Mouse (Mus musculus): ENCODE results near the gene Slc9a9.
A peak's percentile ranks its signal among the peaks of the same experiment; 100 is the strongest.

The Slc9a9 gene

DNA sequence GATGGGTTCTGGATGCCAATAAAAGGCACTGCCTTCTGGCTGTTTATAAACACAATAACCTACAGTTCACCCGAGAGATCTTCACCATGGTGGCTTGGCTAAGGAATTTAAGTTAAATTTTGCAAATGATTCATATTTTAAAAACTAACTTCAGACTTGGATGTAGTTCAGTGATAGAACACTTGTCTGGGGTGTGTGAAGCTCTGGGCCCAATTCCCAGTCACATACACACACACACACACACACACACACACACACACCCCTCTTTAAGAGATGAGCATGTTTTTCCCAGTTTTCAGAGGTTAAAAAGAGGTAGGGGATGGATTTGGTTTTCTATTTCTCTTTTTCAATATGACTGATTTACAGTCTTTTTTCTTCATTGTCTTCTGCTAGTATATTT is 15.9 kb downstream of the Slc9a9 start:
- DNase-seq (ENCODE audit: low read depth): no peak

DNA sequence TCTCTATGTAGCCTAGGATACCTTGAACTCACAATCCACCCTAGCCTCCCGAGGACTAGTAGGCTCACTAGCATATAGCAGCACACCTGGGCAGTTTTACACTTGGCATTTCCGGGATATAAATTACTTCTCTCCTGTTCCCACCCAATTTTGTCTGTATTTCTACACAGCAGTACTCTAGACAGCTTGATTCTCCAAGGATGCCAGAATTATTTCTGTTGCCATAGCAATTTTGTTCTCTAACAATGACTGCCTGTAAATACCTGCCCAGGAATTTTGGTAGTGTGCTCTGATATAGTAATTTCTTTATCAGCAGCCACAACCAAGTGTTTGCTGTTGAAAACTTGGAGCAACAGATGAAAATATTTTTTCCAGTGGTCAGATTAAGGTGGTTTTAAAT is 16.7 kb downstream of the Slc9a9 start:
- no peak for DNase-seq (ENCODE audit: low read depth)

DNA sequence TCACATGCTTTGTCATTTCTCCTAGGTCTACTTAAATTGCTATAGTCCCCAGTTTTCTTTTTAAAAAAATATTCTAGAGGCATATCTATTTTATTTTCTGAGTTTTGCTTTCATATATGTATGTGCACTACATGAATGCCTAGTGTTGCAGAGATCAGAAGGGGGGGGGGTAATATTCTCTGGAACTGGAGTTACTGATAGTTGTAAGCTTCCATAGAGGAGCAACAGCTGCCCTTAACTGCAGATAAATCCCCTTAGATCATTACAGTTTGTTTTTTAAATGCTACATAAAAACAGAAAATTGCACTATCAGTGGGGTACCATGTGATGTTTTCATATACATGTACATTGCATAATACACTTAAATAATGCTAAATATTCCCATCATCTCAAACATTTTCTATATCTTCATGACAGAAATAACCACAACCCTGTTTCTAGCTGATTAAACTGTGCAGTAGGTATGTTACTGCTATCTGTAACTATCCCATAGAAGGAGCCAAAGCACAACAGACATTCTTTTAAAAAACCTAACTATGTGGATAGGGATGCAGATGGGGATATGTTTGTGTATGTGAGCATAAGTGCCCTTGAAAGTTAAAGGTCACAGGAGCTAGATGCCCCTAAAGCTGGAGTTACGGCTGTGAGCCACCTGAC is 17.6 kb downstream of the Slc9a9 start:
- DNase-seq (ENCODE audit: low read depth): no peak

DNA sequence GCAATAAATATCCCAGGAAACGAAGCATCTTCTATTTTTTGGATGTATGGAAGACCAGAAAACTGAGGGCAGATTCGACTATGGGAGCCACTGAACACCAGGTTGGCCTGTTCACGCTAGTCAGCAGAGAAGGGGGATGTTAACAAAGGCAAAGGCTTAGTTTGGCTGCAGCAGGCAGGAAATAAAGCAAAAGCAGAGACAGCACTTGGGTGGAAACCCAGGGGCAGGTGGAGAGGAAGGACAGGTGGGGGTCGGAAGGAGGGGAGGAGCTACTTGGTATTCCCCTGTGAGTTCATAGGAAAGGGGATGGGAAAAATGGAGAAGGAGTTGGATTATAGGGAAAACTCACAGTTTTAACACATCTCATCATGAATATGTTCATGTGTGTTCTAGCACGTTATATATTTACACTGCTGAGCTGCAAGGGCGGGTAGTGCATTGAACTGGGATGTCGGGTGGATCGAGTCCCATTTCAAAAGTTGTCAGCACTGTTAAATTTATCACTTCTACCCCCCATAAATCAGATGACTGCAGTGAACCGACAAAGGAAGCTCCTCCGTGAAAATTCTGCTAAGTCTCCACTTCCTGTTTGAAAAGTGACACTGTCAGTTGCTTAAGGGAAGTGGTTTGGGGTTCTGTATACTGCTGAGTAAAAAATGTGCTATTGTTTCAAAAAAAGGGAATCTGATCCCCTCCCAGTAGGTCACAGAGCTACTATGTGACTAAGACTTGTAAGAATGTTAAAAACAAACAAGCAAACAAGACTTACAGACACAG is 21.8 kb downstream of the Slc9a9 start:
- peak; percentile 79 for DNase-seq (ENCODE audit: low read depth)

DNA sequence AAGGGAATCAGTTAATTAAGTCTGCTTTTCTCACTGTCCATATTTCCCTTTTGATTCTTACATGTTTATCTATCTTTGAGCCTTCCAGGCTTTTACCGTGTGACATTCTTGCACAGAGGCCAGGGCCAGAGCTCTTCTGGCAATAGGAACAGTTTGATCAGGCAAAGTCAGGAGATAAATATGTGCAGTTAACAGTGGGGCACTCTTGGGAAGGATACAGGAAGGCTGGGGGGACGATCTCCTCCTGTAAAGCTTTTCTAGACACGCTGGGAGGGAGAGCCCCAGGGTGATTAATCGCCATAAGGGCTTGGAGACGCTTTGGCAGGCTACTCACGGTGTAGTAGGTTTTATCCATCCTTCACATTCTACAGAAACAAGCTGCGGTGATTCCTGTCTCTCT is 22.4 kb downstream of the Slc9a9 start:
- no peak for DNase-seq (ENCODE audit: low read depth)

DNA sequence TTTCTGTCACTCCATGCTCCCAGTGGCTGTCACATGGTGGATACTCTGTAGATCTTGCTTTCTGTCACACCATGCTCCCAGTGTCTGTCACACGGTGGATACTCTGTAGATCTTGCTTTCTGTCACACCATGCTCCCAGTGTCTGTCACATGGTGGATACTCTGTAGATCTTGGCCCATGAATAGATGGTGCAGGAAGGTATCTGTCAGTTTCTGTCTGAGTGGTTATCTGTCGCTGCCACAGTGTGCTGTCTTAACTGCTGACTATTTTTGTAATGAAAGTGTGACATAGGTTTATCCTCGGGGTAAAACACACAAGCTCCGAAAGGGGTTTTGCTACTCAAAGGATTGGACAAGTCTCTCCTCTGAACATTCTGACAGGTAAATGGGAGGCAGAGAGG is 24.5 kb downstream of the Slc9a9 start:
- no peak for DNase-seq (ENCODE audit: low read depth)

DNA sequence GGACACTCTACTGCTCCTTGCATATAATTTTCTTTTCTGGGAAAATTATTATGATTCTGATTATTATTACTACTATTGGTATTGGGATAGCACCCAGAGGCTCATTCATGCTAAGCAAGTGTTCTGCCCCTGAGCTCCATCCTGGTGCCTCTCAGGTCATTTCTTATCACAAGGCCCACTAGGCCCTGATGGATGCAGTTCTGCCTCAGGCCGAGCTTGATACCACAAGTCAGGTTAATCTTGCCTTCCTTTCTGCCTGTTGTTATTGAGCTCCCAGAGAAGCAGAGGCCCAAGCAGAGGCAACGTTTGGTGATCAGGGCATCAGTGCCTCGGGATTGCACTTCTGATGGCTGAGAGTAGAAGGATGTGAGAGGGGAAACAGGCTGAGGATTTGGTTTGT is 25.3 kb downstream of the Slc9a9 start:
- DNase-seq (ENCODE audit: low read depth): no peak

DNA sequence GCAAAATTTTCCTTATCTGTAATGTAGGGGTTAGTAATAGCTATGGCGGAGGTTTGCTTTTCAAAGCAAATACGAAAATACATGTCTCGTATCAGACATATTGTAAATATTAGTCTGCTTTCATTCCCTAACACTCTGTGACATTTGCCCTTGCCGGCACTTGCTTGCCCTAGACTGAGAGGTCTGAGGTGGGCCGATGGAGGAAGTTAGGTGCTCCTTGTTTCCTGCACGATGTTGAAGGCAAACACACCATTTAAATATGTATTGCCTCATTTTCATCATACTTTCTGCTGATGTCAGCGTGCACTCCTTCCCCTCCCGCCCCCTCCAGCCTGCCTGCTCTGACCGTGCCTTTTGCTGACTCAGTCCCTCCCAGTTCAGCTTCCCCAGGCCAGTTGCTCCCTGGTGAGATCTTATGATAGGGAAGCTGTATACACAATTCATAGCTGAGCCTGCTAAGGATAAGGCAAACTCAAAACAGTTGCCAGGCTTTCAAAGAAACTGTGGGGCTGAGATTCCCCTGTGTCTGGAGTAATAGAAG is 26.9 kb downstream of the Slc9a9 start:
- DNase-seq (ENCODE audit: low read depth): peak; percentile 79

DNA sequence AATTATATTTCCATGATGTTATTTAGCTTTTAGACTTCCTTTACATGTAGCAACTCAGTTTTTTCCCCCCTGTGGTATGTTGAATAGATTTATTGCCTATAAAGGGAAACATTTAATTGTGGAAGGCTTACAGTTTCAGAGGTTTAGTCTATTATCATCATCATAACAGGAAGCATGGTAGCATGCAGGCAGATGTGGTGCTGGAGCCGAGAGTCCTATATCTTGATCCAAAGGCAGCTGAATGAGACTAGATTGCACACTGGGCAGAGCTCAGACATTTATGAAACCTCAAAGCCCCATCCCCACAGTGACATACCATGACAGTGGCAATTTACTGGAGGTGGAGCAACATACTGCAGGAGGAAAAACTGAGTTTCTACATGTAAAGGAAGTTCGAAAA is 28.5 kb downstream of the Slc9a9 start:
- no peak for DNase-seq (ENCODE audit: low read depth)

DNA sequence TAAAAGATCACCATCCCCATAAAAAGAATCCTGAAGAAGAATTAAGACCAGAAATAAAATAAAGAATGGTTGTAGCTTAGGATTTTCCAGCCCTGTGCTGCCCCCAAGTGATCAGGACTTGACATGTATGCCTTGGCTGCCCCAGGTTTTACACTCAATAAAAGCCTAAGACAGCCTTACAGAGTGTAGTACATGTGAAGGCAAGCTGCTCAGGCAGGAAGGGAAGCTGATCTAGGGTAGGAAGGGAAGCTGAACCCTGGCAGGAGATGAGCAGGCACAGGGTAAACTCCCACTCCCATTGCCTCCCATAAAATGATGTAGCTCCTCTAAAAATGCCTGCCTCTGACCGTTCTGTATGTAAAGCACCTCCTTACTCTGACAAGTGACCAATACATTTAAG is 30.8 kb downstream of the Slc9a9 start:
- DNase-seq (ENCODE audit: low read depth): peak; percentile 52

DNA sequence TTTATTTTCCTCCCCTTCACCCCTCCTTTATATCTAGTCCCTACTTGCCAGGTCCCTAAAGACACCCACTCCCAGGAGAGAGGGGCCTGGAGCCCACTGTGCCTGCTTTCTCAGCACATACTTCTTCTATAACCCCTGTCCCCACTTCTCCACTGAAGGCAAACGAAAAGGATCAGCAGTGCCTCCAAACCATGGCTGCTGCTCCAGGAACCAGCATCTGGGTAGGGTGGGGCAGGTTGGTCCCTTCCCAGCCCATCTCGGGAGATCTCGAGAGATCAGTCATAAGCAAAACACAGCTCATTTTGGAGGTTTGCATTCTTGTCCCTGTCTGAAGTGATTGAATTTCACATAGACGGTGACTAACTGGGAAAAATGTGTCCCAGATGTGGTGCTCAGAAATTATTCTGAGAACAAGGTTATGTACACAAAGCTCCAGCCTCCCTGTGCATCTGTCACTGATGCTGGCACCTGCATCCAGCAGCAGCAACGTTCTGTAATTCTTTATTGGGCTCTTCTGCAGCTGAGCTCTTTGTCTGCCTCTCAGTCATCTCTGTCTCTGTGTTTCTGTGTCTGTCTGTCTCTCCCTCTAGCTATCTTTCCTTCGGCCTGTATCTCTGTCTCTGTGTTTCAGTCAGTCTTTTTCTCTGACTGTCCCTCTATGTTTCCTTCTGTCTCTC is 31.6 kb downstream of the Slc9a9 start:
- DNase-seq (ENCODE audit: low read depth): no peak

DNA sequence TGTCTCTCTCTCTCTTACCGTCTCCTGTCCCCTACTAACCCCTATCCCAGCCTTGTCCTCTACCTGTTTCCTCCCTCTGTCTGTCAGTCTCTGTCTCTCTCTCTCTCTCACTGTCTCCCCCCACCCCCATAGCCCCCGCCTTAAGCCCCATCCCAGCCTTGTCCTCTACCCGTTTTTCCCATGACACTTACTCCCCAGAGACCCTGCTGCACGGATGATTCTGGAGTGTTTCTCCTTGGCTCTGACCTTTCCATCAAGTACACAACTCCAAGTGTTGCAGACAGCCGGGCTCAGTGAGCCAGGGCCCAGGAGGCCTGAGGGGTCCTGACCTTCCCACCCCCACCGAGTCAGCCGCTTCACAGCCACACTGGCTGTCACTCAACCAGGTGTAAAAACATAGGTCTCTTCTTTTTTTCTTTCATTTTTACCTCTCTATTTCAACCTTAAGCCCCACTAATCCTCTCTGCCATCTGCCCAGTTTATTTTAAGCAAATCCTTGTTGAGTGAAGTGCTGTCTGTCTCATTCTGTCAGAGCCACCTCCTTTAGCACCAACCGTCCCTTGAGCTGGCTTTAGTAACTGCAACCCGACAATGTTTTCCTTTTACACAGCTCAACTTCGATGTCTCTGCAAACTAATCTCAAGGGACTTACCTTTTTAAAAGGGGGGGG is 32.4 kb downstream of the Slc9a9 start:
- DNase-seq (ENCODE audit: low read depth): no peak

DNA sequence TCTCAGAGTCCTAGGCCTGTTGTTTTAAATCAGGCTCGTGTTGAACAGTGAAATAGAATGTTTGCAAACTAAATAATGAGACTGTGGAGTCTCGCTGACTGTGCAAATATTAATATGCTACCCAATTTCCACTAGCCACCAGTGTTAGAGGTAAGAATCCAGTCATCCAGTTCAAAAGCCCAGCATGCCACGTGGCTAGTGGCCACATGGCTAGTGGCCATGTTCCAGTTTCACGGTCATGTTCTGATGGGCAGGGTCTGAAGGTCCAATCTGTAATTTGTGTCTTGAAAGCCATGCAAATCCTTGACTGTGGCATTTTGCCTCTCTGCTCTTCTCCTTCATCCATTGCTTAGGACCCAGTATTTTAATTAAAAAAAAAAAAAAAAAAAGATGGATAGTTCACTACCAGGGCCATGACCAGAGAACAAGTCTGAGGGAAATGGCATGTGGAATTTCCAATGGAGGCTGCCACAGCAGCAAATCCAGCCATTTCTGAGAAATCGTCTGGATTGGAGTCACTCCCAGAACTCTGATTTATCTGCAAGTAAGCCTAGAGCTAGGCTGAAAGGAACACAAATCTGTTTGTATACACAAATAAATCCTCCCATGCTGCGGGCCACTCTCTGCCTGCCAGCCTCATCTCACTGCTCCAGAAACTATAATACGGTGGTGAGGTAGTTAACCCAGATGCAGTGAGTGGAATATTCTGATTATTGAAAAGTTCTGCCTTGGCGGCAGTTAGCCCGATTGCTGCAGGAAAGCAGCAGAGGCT is 35.5 kb downstream of the Slc9a9 start:
- no peak for DNase-seq (ENCODE audit: low read depth)

DNA sequence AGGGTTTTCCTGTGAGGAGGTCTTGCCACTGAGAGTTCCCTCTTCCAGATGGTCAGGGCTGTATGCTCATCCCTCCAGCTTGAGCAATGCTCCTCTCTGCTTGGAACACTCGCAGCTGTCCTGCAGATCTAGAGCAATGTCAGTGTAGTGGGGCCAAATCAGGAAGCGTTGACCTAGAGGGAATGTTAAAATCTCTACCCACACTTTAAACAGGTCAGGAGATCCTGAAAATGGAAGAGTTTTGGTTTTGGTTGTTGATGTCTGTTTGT is 36.0 kb downstream of the Slc9a9 start:
- DNase-seq (ENCODE audit: low read depth): no peak

DNA sequence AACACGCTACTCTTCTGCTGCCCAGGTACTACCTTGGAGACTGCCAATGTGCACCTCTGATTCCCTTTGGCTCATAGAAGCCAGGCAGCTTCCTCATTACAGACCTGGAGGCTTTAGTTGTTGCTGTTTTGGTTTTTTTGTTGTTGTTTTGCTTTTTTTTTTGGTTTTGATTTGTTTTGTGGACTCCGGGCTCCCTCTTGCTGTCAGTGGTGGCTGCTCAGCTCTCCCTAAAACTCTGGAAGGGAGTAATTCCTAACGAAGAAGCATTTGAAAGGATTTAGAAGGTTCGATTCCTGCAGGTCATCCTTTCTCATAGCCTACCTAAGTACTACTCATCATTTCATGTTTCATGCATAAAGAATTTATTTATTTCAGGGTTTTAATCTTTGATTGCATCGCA is 42.4 kb downstream of the Slc9a9 start:
- no peak for DNase-seq (ENCODE audit: low read depth)

DNA sequence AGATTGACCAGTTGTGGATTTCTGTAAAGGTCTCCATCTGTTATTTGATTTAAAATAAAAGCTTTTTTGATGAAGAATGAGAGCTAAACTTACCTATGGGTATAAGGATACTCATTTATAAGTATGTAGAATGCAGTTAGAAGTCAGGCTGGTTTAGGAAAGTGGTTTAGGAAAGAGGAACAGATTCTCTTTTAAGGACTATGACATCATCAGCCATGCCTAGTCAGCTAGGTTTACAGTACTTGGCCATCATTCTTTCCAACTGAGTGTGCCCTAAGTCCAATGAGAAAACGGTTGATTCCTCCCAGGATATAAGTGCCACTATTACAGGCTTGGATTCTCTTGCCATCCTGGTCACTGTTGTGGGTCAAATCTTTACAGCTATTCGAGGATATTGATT is 47.0 kb downstream of the Slc9a9 start:
- DNase-seq (ENCODE audit: low read depth): no peak

DNA sequence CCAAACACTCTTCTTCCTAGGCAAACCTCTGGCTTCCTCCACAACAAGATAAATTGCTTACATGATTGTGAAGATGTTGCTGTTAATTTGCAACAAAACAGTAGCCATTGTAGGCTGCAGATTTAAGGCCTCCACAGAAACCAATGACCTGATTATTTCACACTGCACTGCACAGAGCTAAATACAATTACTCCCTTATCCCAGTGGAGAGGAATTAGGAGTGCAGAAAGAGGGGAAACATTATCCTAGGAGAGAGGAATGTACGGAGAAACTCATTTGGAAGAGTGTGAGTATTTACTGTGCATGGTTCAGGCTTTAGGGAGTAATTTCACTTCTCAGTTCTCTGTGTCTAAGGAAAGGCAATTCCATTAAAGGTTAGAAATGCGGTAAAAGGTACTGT is 53.9 kb downstream of the Slc9a9 start:
- no peak for DNase-seq (ENCODE audit: low read depth)

DNA sequence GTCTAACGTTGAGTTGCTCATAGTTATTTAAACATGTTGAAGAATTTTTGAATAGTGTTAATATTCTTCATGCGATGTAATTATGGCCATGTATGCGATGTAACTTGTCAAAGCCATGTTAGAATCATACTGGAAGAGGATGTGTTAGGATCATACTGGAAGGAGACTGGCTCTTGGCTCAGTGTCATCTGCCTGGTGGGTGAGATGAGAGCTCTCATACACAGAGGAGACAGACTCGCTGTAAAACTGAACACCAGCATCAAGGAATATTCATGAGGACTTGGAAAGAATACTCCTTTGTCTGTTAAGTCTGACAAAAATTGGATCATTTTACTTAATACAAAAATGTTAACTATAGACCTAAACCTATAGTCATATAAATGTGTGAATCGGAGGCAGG is 55.4 kb downstream of the Slc9a9 start:
- no peak for DNase-seq (ENCODE audit: low read depth)

DNA sequence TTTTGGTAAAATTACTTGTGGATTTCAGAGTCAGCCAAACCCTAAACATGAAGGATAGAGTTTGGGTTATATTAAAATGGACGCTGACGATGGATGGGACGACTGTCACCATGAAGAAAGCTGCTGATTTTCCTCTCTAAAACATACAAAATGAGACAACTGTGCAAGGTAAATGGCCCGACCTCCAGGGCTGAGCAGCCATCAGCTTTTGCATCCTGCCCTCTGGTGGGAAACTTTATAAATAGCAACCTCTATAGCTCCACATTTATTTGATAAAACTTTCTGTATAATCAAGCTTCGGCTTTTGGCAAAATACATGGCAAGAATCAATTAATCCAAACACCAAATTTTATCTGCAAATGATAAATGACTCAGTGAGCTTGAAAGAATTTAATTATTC is 57.7 kb downstream of the Slc9a9 start:
- peak; percentile 50 for DNase-seq (ENCODE audit: low read depth)

DNA sequence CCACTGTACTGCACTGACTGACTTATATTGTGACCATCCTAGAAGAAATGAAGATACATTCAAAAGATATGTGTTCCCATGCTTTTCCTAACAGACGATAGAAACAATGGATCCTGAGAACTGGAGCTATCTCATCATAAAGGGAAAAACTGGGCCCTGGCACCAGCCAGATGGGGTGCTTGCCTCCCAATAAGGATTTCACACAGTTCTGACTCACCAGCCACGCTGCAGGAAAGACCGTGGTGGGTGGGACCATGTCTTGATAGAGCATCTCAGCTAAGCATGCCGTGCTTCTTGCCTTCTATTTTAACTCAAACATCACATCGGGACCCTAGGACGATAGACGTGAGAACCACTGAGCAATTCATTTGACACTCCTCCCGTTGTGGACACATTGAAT is 60.7 kb downstream of the Slc9a9 start:
- no peak for DNase-seq (ENCODE audit: low read depth)

DNA sequence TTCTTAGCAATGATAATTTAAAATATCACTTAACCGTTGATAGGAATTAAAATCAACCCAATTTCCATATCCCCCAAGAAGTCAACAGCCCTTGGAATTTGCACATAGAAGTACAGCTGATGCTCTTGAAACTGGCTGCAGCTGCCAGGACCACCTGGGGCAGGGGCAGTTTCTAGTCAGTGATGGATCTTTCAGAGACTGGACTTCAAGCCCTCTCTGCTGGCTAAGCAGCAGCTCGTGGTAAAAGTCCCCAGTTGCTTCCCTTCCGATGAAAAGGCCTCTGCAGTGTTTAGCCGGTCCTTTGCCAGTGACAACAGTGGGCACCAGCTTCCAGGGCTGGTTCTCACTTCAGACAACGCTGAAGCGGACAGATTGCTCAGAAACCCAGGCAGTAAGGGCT is 62.4 kb downstream of the Slc9a9 start:
- DNase-seq (ENCODE audit: low read depth): no peak
